Mouse (Mus musculus) skeletal muscle tissue, adult 2 months (tissue): ENCODE measurements around the gene Gdf7.
A peak's percentile ranks its signal among the peaks of the same experiment; 100 is the strongest.

Experiments
- DNase-seq: peaks from one replicate; pipeline ENCODE4 v3.0.0-alpha.2; 2012; ENCODE audit warnings: low read depth, low spot score

The Gdf7 gene

GRCm38 (mm10) chr12:8327675-8328053, 25.9 kb upstream of the Gdf7 start:
- no peak for DNase-seq

- peak; percentile 88 for DNase-seq
Measured at GRCm38 (mm10) chr12:8326825-8327674, 25.3 kb upstream of the Gdf7 start.

- no peak for DNase-seq
Measured at GRCm38 (mm10) chr12:8325943-8326522, 24.3 kb upstream of the Gdf7 start.

- no peak for DNase-seq
Measured at GRCm38 (mm10) chr12:8325245-8325942, 23.6 kb upstream of the Gdf7 start.

GRCm38 (mm10) chr12:8324086-8324485, 22.3 kb upstream of the Gdf7 start:
- DNase-seq = no peak

- DNase-seq = no peak
Measured at GRCm38 (mm10) chr12:8321506-8321905, 19.8 kb upstream of the Gdf7 start.

- DNase-seq = peak; percentile 58
Measured at GRCm38 (mm10) chr12:8320084-8320713, 18.4 kb upstream of the Gdf7 start.

- DNase-seq = no peak
Measured at GRCm38 (mm10) chr12:8316541-8316940, 14.8 kb upstream of the Gdf7 start.

- DNase-seq = no peak
Measured at GRCm38 (mm10) chr12:8313773-8314172, 12.0 kb upstream of the Gdf7 start.

GRCm38 (mm10) chr12:8313270-8313771, 11.6 kb upstream of the Gdf7 start, which contains the start of gene Hs1bp3:
Gene Hs1bp3 (plus strand): TSS chr12:8313432.
- DNase-seq = peak; percentile 74

GRCm38 (mm10) chr12:8312266-8312665, 10.5 kb upstream of the Gdf7 start:
- no peak for DNase-seq

- DNase-seq = no peak
Measured at GRCm38 (mm10) chr12:8310992-8311391, 9.2 kb upstream of the Gdf7 start.

- DNase-seq = no peak
Measured at GRCm38 (mm10) chr12:8306910-8307309, 5.2 kb upstream of the Gdf7 start.

- DNase-seq = peak; percentile 47
Measured at GRCm38 (mm10) chr12:8306432-8306831, 4.7 kb upstream of the Gdf7 start.

GRCm38 (mm10) chr12:8305258-8305657, 3.5 kb upstream of the Gdf7 start:
- DNase-seq = no peak

GRCm38 (mm10) chr12:8301011-8301814, 541 bp downstream of the Gdf7 start:
- no peak for DNase-seq

- no peak for DNase-seq
Measured at GRCm38 (mm10) chr12:8300521-8300920, 1.2 kb downstream of the Gdf7 start.

- no peak for DNase-seq
Measured at GRCm38 (mm10) chr12:8300111-8300480, 1.7 kb downstream of the Gdf7 start.

GRCm38 (mm10) chr12:8299143-8300110, 2.3 kb downstream of the Gdf7 start:
- DNase-seq = no peak
